Mouse (Mus musculus) kidney, postnatal 4 days (tissue): Measurements from ENCODE around the gene Gm48552.

Experiments used
- DNase-seq, 2 experiments: peaks; one replicate each; pipeline ENCODE4 v3.0.0; 2021; ENCODE audit warnings: mixed read lengths in 2 of 2

Gm48552 gene

GRCm38 (mm10) chr10:81407539-81408423, 19.0 kb downstream of the Gm48552 start:
- DNase-seq: peak; percentile 69 to 81

- peak in 1 of 2 experiments; percentile 15 for DNase-seq
Observed at GRCm38 (mm10) chr10:81408424-81408729, 19.6 kb downstream of the Gm48552 start.

- peak; percentile 89 to 94 for DNase-seq
Observed at GRCm38 (mm10) chr10:81408871-81409291, 20.1 kb downstream of the Gm48552 start.

- DNase-seq: no peak
Observed at GRCm38 (mm10) chr10:81409330-81409729, 20.5 kb downstream of the Gm48552 start.

- DNase-seq: peak in 1 of 2 experiments; percentile 33
Observed at GRCm38 (mm10) chr10:81410350-81410749, 21.5 kb downstream of the Gm48552 start.

GRCm38 (mm10) chr10:81410981-81411380, 22.2 kb downstream of the Gm48552 start:
- DNase-seq: peak; percentile 57 to 70

- DNase-seq: peak; percentile 77 to 86
Observed at GRCm38 (mm10) chr10:81411471-81412400, 22.9 kb downstream of the Gm48552 start.

- DNase-seq: peak in 1 of 2 experiments; percentile 31
Observed at GRCm38 (mm10) chr10:81412586-81413309, 23.9 kb downstream of the Gm48552 start.

- DNase-seq: peak; percentile 90 to 93
Observed at GRCm38 (mm10) chr10:81413310-81414261, 24.8 kb downstream of the Gm48552 start.

GRCm38 (mm10) chr10:81414682-81415081, 25.9 kb downstream of the Gm48552 start:
- DNase-seq: peak in 1 of 2 experiments; percentile 74

GRCm38 (mm10) chr10:81415146-81415545, 26.3 kb downstream of the Gm48552 start:
- no peak for DNase-seq

- DNase-seq: no peak
Observed at GRCm38 (mm10) chr10:81415549-81416310, 26.9 kb downstream of the Gm48552 start.

GRCm38 (mm10) chr10:81416581-81417226, 27.9 kb downstream of the Gm48552 start:
- peak; percentile 82 to 89 for DNase-seq

- peak in 1 of 2 experiments; percentile 6 for DNase-seq
Observed at GRCm38 (mm10) chr10:81417227-81418215, 28.7 kb downstream of the Gm48552 start.

- peak; percentile 0 to 6 for DNase-seq
Observed at GRCm38 (mm10) chr10:81418216-81419070, 29.6 kb downstream of the Gm48552 start.

GRCm38 (mm10) chr10:81419111-81419928, 30.5 kb downstream of the Gm48552 start:
- peak in 1 of 2 experiments; percentile 1 for DNase-seq
